Mouse (Mus musculus) heart, embryonic 13.5 days (tissue): ENCODE results near the gene Morf4l1. TPM values are rescaled to one million over a fixed set of nuclear protein-coding genes. Genes with fewer than 3 reads are reported as not detected.

ENCODE experiments used
- ATAC-seq: fragments of 200-750 bp; cut with Nextera tagmentation; 2 replicates; pipeline ENCODE4 v1.8.0; 2017; ENCODE audit warnings: moderate TSS enrichment; ENCODE audit not compliant: insufficient number of reproducible peaks, low FRiP score, low TSS enrichment; ENCODE audit errors: extremely low read depth
- H3K27ac ChIP-seq: fragments of 300-500 bp; sonication (generic); replicated peaks from 2 replicates; pipeline ENCODE4 v1.5.1; 2015; ENCODE audit warnings: moderate library complexity, mild to moderate bottlenecking, inconsistent platforms
- H3K27me3 ChIP-seq: fragments of 300-500 bp; sonication (generic); replicated peaks from 2 replicates; pipeline ENCODE4 v1.6.1; 2015; ENCODE audit warnings: mild to moderate bottlenecking, inconsistent platforms
- H3K36me3 ChIP-seq: fragments of 300-500 bp; sonication (generic); 2 replicates; pipeline ENCODE4 v1.6.1; 2015; ENCODE audit warnings: mild to moderate bottlenecking, inconsistent platforms
- H3K4me1 ChIP-seq: fragments of 300-500 bp; sonication (generic); 2 replicates; pipeline ENCODE4 v1.6.1; 2015; ENCODE audit warnings: inconsistent platforms
- H3K4me2 ChIP-seq: fragments of 300-500 bp; sonication (generic); 2 replicates; pipeline ENCODE4 v1.6.1; 2015; ENCODE audit warnings: inconsistent platforms, mild to moderate bottlenecking, moderate library complexity
- H3K4me3 ChIP-seq: fragments of 300-500 bp; sonication (generic); 2 replicates; pipeline ENCODE4 v1.5.1; 2015; ENCODE audit warnings: moderate library complexity, mild to moderate bottlenecking, inconsistent platforms
- H3K9ac ChIP-seq: fragments of 300-500 bp; sonication (generic); 2 replicates; pipeline ENCODE4 v1.6.1; 2015; ENCODE audit warnings: inconsistent platforms, mild to moderate bottlenecking, moderate library complexity
- H3K9me3 ChIP-seq: fragments of 300-500 bp; sonication (generic); 2 replicates; pipeline ENCODE4 v1.6.1; 2016; ENCODE audit warnings: inconsistent platforms
- WGBS: fragments of 180-500 bp; shearing (Covaris S2); methylation state at CpG from one replicate; pipeline ENCODE4 v1.1.7; 2015; ENCODE audit warnings: mixed read lengths; 5-methylcytosine and 5-hydroxymethylcytosine counted together
- polyA plus RNA-seq: library from polyadenylated mRNA; unstranded; fragments of >200 nt; fragmentation: Nextera tagmentation; extraction: Ambion mirVana; gene quantifications from 2 replicates; pipeline ENCODE4 v1.2.1, GENCODE M21; 2015

Morf4l1 gene
- polyA plus RNA-seq: 332 and 344 TPM in 2 replicates

GRCm38 (mm10) chr9:90114567-90115307, at the start of gene Morf4l1:
TSS of gene Morf4l1 (minus strand) at chr9:90114774.
- Histone ChIP-seq H3K4me1 (peaks cover 33% of the 10 kb centered on the region), H3K9ac (peak within 1 kb of the TSS; percentile 95), H3K27ac (peak within 1 kb of the TSS; percentile 98), H3K4me2 (peak within 1 kb of the TSS; percentile 85), H3K27me3 (peaks cover 7% of the 10 kb centered on the region), H3K9me3 (no peaks in the 10 kb centered on the region), H3K36me3 (peaks cover under 1% of the 10 kb centered on the region; the same call in 1 of the 2 replicates), H3K4me3 (peak within 1 kb of the TSS; percentile 98)
- peak; percentile 99 for ATAC-seq
- 1% methylated on average over 40 of the region's 40 CpGs for WGBS

DNA sequence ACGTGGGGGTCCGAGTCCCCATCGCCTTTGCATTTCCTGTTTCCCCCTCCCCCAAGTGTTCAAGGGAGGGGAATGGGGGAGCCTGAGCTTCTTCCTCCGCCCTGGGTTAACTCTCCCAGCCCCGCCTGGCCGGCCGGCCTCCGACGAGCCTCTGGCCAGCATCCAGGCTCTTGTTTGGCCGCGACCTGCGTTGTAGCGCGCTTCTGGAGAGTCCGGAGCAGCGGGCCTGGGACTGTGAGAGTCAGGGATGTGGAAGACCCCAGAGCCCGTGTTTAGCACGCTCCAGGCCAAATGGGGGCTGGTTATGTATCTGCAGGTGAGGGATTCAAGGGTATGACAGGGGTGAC, 49.1 kb upstream of the Morf4l1 start:
- H3K27ac ChIP-seq: peak overlapping the region; percentile 46
- under 1% methylated on average over 18 of the region's 18 CpGs for whole genome bisulfite sequencing
- H3K4me2 ChIP-seq: peak overlapping the region; percentile 94
- peak overlapping the region; percentile 77 for H3K4me3 ChIP-seq
- peaks cover 24% of the 10 kb centered on the region for H3K4me1 ChIP-seq
- H3K36me3 ChIP-seq: peaks cover 4% of the 10 kb centered on the region; the same call in 1 of the 2 replicates
- 0 out of 2 replicates have a peak, but pooled peaks cover 8% of the 10 kb centered on the region for H3K9me3 ChIP-seq
- no peaks in the 10 kb centered on the region; the same call in 1 of the 2 replicates for H3K27me3 ChIP-seq
- H3K9ac ChIP-seq: peak overlapping the region; percentile 79
- ATAC-seq: peak; percentile 40; the same call in 1 of the 2 replicates

GRCm38 (mm10) chr9:90162926-90163748, 48.6 kb upstream of the Morf4l1 start, which contains the start of gene Adamts7:
TSS of gene Adamts7 (plus strand) at chr9:90163069.
- Histone ChIP-seq H3K4me1 (peaks cover 24% of the 10 kb centered on the region), H3K27ac (peak within 1 kb of the TSS; percentile 46), H3K4me3 (peak within 1 kb of the TSS; percentile 77), H3K4me2 (peak within 1 kb of the TSS; percentile 94), H3K9me3 (0 out of 2 replicates have a peak, but pooled peaks cover 8% of the 10 kb centered on the region), H3K27me3 (no peaks in the 10 kb centered on the region; the same call in 1 of the 2 replicates), H3K9ac (peak within 1 kb of the TSS; percentile 79), H3K36me3 (peaks cover under 1% of the 10 kb centered on the region; the same call in 1 of the 2 replicates)
- WGBS: under 1% methylated on average over 52 of the region's 60 CpGs
- ATAC-seq: peak; percentile 42

DNA sequence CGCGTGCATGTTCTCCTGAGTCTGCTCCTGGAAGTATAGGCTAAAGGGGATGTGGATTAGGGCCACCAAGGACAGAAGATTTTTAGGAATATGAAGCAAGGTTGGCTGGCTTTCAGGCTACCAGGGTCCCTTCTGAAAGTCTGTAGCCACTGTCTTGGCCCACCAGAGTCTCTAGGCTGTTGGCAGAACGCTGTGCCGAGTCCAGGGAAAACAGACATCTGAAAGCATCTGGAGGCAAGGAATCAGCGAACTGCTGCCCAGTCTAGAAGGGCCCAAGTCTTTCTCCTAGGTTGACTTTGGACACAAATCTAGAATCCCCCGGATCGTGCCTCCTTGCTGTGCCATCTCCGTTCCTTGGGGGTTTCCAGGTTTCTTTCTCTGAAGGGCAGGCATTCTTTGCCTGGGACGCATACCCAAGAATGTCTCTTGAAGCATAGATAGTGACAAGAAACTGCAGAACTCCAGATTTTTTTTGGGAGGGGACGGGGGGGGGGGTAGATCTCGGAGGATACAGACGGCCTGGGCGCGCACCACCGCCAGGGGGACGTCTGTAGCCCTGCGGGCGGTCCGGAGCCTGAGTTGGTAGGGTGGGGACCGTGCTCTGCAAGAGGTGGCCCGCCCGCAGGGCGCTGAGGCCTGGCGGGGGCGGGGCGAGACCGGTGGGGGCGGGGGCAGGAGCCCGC, 47.8 kb upstream of the Morf4l1 start:
- ATAC-seq: peak; percentile 74
- H3K36me3 ChIP-seq: no peaks in the 10 kb centered on the region
- H3K4me2 ChIP-seq: peak overlapping the region; percentile 94
- no peaks in the 10 kb centered on the region; the same call in 1 of the 2 replicates for H3K27me3 ChIP-seq
- peak overlapping the region; percentile 79 for H3K9ac ChIP-seq
- H3K4me1 ChIP-seq: peaks cover 24% of the 10 kb centered on the region
- peak overlapping the region; percentile 32; the same call in 1 of the 2 replicates for H3K27ac ChIP-seq
- 17% methylated on average over 14 of the region's 29 CpGs for WGBS
- 0 out of 2 replicates have a peak, but pooled peaks cover 8% of the 10 kb centered on the region for H3K9me3 ChIP-seq
- H3K4me3 ChIP-seq: peak overlapping the region; percentile 77

GRCm38 (mm10) chr9:90146869-90147268, 32.3 kb upstream of the Morf4l1 start:
- WGBS: 49% methylated on average over 5 of the region's 5 CpGs
- no peak for ATAC-seq
- peaks cover 5% of the 10 kb centered on the region; the same call in 1 of the 2 replicates for H3K4me1 ChIP-seq
- H3K27ac ChIP-seq: no peak overlapping the region
- H3K4me3 ChIP-seq: no peak overlapping the region
- no peaks in the 10 kb centered on the region for H3K36me3 ChIP-seq
- H3K9ac ChIP-seq: no peak overlapping the region
- H3K4me2 ChIP-seq: no peak overlapping the region
- no peaks in the 10 kb centered on the region for H3K27me3 ChIP-seq
- no peaks in the 10 kb centered on the region for H3K9me3 ChIP-seq

GRCm38 (mm10) chr9:90145788-90146187, 31.2 kb upstream of the Morf4l1 start:
- Histone ChIP-seq H3K36me3 (no peaks in the 10 kb centered on the region), H3K27me3 (no peaks in the 10 kb centered on the region), H3K27ac (no peak overlapping the region), H3K9me3 (no peaks in the 10 kb centered on the region), H3K4me1 (peaks cover 5% of the 10 kb centered on the region; the same call in 1 of the 2 replicates), H3K4me3 (no peak overlapping the region), H3K4me2 (no peak overlapping the region), H3K9ac (no peak overlapping the region)
- no peak for ATAC-seq
- WGBS: 31% methylated on average over 2 of the region's 2 CpGs

DNA sequence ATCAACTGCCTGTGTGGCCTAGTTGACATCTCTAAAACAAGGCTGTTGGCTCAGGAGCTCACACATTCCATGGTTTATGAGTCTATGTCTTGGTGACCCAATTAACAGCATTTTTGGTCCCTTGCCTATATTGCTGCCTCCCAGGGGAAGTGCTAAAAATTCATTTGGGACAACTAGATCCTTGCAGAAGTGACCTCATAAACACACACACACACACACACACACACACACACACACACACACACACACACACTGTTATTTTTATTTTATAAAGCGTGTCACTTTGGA, 22.0 kb upstream of the Morf4l1 start:
- Histone ChIP-seq H3K4me3 (no peak overlapping the region), H3K27me3 (no peaks in the 10 kb centered on the region), H3K27ac (no peak overlapping the region), H3K9ac (no peak overlapping the region), H3K9me3 (no peaks in the 10 kb centered on the region), H3K36me3 (no peaks in the 10 kb centered on the region), H3K4me2 (no peak overlapping the region), H3K4me1 (peaks cover 15% of the 10 kb centered on the region)
- WGBS: 89% methylated on average over 1 of the region's 1 CpGs
- no peak for ATAC-seq

- H3K27me3 ChIP-seq: no peaks in the 10 kb centered on the region
- H3K9me3 ChIP-seq: no peaks in the 10 kb centered on the region
- no peak for ATAC-seq
- no peak overlapping the region for H3K9ac ChIP-seq
- 71% methylated on average over 9 of the region's 9 CpGs for WGBS
- no peaks in the 10 kb centered on the region for H3K36me3 ChIP-seq
- H3K27ac ChIP-seq: no peak overlapping the region
- H3K4me1 ChIP-seq: peaks cover 15% of the 10 kb centered on the region
- no peak overlapping the region for H3K4me3 ChIP-seq
- H3K4me2 ChIP-seq: no peak overlapping the region
Observed at GRCm38 (mm10) chr9:90135963-90136677, 21.5 kb upstream of the Morf4l1 start.

GRCm38 (mm10) chr9:90135466-90135865, 20.9 kb upstream of the Morf4l1 start:
- Histone ChIP-seq H3K36me3 (no peaks in the 10 kb centered on the region), H3K9me3 (no peaks in the 10 kb centered on the region), H3K9ac (no peak overlapping the region), H3K27me3 (no peaks in the 10 kb centered on the region), H3K4me3 (no peak overlapping the region), H3K4me2 (no peak overlapping the region), H3K4me1 (peaks cover 15% of the 10 kb centered on the region), H3K27ac (no peak overlapping the region)
- 79% methylated on average over 8 of the region's 8 CpGs for WGBS
- ATAC-seq: no peak

DNA sequence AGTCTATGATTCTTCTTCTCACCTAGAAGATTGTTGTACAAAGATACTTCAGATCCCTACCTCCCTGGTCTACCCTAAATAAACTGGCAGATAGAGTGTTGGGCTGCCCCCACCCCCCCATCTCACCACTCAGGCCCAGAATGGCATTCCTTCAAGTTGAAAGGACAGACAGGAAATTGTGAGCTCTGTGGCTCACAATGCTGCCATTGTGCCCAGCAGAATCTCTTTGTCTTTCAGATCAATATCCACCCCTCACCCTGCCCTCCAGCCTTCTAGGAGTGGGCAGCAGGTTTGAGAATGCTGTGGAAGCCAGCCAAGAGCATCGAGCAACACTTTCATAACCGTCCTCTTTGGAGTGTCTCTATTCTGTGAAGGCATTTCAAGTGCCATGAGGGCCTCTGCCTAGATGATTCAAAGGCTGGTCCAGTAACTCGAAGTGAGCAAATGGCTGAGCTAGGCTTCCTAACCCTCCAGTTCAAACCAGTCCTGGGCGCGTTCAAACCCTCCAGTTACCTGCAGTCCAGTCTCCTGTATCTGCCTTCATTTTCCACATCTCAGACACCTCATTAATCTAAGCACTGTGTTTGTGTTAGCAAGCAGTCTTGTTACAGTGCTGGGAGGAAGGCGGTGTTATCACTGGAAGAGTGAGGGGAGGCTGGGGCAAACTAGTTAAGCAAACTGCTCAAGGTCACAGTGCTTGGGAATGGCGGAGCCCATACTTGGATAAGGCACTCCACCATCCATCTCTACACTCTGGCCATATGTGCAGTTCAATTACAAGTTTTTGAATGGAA, 19.2 kb upstream of the Morf4l1 start:
- H3K4me3 ChIP-seq: no peak overlapping the region
- H3K9me3 ChIP-seq: no peaks in the 10 kb centered on the region
- H3K27ac ChIP-seq: peak overlapping the region; percentile 81
- no peak overlapping the region for H3K9ac ChIP-seq
- WGBS: 23% methylated on average over 7 of the region's 7 CpGs
- no peaks in the 10 kb centered on the region for H3K27me3 ChIP-seq
- no peaks in the 10 kb centered on the region for H3K36me3 ChIP-seq
- H3K4me2 ChIP-seq: peak overlapping the region; percentile 7; the same call in 1 of the 2 replicates
- H3K4me1 ChIP-seq: peaks cover 15% of the 10 kb centered on the region
- ATAC-seq: no peak; the same call in 1 of the 2 replicates
